Mouse (Mus musculus): ENCODE measurements around the gene Olfr57. TPM values are rescaled to one million over a fixed set of nuclear protein-coding genes. Genes with fewer than 3 reads are reported as not detected.
"Not testable (repeated sequence)": the region's sequence is repeated elsewhere in the genome, so short reads cannot be mapped to it uniquely, and the experiment has no call there.

Olfr57 gene
- not detected in 2 replicates for polyA plus RNA-seq (2014; fragmentation: Nextera tagmentation; extraction: Ambion mirVana)

DNA sequence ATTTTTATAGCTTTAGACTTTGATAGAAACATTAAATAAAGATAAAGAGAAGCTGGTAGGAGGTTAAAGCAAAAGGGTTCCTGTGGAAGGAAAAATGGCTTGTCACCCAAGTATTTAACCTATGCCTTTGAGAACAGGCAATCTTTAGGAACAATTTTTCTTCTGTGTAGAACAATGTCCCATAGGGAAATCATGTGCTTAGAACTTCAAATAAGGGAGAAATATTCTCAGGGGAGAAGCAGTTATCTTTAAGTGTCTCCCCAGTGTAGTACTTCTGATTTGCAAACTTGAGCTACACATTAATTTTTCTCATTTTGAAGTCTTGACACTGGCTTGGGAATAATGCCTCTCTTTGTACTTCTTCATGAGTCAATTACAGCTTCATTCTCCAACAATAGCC is at the start of gene Olfr57:
TSS of gene Olfr57 (plus strand) at position 301 of the 400 bp plus-strand sequence.
- H3K36me3 ChIP-seq (ENCODE audit: control insufficient read depth, insufficient read depth, low read length) = no peaks in the 10 kb centered on the region
- H3K9me3 ChIP-seq (ENCODE audit: control insufficient read depth, low read length) = peaks cover 3% of the 10 kb centered on the region
- no peak for ATAC-seq (ENCODE audit: insufficient number of reproducible peaks, insufficient read depth, low FRiP score, low read depth)
- no peak within 1 kb of the TSS for H3K9ac ChIP-seq (ENCODE audit: low read length)
- H3K27ac ChIP-seq (replicated peaks in 1 of 2; ENCODE audit: control insufficient read depth in 1 of 2, insufficient read depth in 1 of 2, low read depth in 2 of 2, low read length in 2 of 2) = no peak within 1 kb of the TSS
- H3K4me2 ChIP-seq (ENCODE audit: low read length) = no peak within 1 kb of the TSS
- no peak within 1 kb of the TSS for H3K4me3 ChIP-seq (ENCODE audit: control insufficient read depth in 1 of 2, insufficient read depth in 1 of 2, low read depth in 1 of 2, low read length in 2 of 2)
- no peaks in the 10 kb centered on the region for H3K27me3 ChIP-seq (ENCODE audit: control insufficient read depth, insufficient read depth, low read length)
- no peaks in the 10 kb centered on the region for H3K4me1 ChIP-seq (ENCODE audit: control insufficient read depth in 2 of 2, insufficient read depth in 2 of 2, low read length in 2 of 2)

DNA sequence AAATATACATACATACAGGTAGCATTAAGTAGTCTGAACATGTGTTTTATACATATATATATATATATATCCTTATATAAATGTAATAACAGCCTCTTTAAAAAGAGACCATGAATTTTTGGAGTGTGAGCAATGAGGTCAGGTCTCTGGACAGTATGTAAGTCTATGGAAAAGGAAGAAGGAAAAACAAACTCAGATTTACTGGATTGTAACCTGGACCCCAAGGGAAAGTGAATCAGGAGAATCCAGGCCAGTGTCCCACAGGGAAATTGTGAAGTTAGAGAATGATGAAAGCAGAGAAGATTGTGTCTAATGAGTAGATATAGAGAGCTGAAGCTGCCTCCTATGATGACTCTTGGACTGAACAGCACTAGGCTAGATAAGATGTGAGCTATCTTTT is 47.8 kb upstream of the Olfr57 start, which contains the start of gene Olfr1352:
TSS of gene Olfr1352 (plus strand) at position 301 of the 400 bp plus-strand sequence.
- no peak within 1 kb of the TSS for H3K9ac ChIP-seq (ENCODE audit: low read length)
- no peaks in the 10 kb centered on the region for H3K36me3 ChIP-seq (ENCODE audit: control insufficient read depth, insufficient read depth, low read length)
- H3K9me3 ChIP-seq (ENCODE audit: control insufficient read depth, low read length) = no peaks in the 10 kb centered on the region
- H3K4me2 ChIP-seq (ENCODE audit: low read length) = no peak within 1 kb of the TSS
- no peaks in the 10 kb centered on the region for H3K4me1 ChIP-seq (ENCODE audit: control insufficient read depth in 2 of 2, insufficient read depth in 2 of 2, low read length in 2 of 2)
- H3K27me3 ChIP-seq (ENCODE audit: control insufficient read depth, insufficient read depth, low read length) = no peaks in the 10 kb centered on the region
- ATAC-seq (ENCODE audit: insufficient number of reproducible peaks, insufficient read depth, low FRiP score, low read depth) = no peak
- H3K27ac ChIP-seq (replicated peaks in 1 of 2; ENCODE audit: control insufficient read depth in 1 of 2, insufficient read depth in 1 of 2, low read depth in 2 of 2, low read length in 2 of 2) = no peak within 1 kb of the TSS
- H3K4me3 ChIP-seq (ENCODE audit: control insufficient read depth in 1 of 2, insufficient read depth in 1 of 2, low read depth in 1 of 2, low read length in 2 of 2) = no peak within 1 kb of the TSS

DNA sequence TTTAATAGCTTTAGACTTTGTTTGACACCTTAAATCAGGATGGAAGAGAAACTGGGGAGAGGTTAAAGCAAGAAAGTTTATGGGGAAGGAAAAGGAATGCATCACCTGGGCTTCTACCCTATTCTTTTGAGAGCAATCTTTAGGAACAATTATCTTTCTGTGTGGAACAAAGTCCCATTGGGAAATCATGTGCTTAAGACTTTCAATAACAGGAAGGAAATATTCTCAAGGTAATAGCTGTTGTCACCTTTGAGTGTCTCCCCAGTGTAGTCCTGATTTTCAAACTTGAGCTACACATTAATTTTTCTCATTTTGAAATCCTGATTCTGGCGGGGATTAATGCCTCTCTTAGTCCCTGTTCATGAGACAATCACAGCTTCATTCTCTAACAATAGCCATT is 16.4 kb upstream of the Olfr57 start, which contains the start of gene Olfr1351:
TSS of gene Olfr1351 (plus strand) at position 301 of the 400 bp plus-strand sequence.
- 49% methylated on average over 1 of the region's 1 CpGs for WGBS
- Histone ChIP-seq H3K9me3 (ENCODE audit: control insufficient read depth, low read length) (no peaks in the 10 kb centered on the region), H3K9ac (ENCODE audit: low read length) (no peak within 1 kb of the TSS), H3K27me3 (ENCODE audit: control insufficient read depth, insufficient read depth, low read length) (no peaks in the 10 kb centered on the region), H3K4me2 (ENCODE audit: low read length) (no peak within 1 kb of the TSS), H3K27ac (replicated peaks in 1 of 2; ENCODE audit: control insufficient read depth in 1 of 2, insufficient read depth in 1 of 2, low read depth in 2 of 2, low read length in 2 of 2) (no peak within 1 kb of the TSS), H3K4me1 (ENCODE audit: control insufficient read depth in 2 of 2, insufficient read depth in 2 of 2, low read length in 2 of 2) (no peaks in the 10 kb centered on the region), H3K4me3 (ENCODE audit: control insufficient read depth in 1 of 2, insufficient read depth in 1 of 2, low read depth in 1 of 2, low read length in 2 of 2) (no peak within 1 kb of the TSS), H3K36me3 (ENCODE audit: control insufficient read depth, insufficient read depth, low read length) (no peaks in the 10 kb centered on the region)
- ATAC-seq (ENCODE audit: insufficient number of reproducible peaks, insufficient read depth, low FRiP score, low read depth) = no peak

DNA sequence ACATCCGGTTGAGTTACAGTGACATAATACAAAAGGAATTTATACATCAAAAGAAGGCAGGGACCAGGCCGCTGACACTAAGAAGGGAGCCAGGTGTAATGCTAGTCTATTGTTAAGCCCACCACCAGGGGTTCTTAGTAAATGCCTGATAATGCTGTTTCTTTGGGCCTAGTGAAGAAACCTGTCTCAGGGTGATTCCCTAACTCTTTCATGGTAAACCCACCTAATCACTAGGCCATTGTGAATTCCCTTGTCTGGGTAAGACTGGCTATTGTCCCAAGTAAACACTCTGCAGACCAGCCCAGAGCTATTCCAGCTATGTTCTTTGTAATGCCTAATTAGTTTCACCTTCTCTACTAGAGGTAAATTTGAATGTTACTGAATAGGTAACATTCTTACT is 13.9 kb downstream of the Olfr57 start:
- WGBS = 86% methylated on average over 2 of the region's 2 CpGs
- not testable (repeated sequence) for H3K27ac ChIP-seq (replicated peaks in 1 of 2; ENCODE audit: control insufficient read depth in 1 of 2, insufficient read depth in 1 of 2, low read depth in 2 of 2, low read length in 2 of 2); H3K9ac ChIP-seq (ENCODE audit: low read length); H3K4me2 ChIP-seq (ENCODE audit: low read length); ATAC-seq (ENCODE audit: insufficient number of reproducible peaks, insufficient read depth, low FRiP score, low read depth); H3K9me3 ChIP-seq (ENCODE audit: control insufficient read depth, low read length); H3K27me3 ChIP-seq (ENCODE audit: control insufficient read depth, insufficient read depth, low read length); H3K4me3 ChIP-seq (ENCODE audit: control insufficient read depth in 1 of 2, insufficient read depth in 1 of 2, low read depth in 1 of 2, low read length in 2 of 2); H3K36me3 ChIP-seq (ENCODE audit: control insufficient read depth, insufficient read depth, low read length); H3K4me1 ChIP-seq (ENCODE audit: control insufficient read depth in 2 of 2, insufficient read depth in 2 of 2, low read length in 2 of 2)

DNA sequence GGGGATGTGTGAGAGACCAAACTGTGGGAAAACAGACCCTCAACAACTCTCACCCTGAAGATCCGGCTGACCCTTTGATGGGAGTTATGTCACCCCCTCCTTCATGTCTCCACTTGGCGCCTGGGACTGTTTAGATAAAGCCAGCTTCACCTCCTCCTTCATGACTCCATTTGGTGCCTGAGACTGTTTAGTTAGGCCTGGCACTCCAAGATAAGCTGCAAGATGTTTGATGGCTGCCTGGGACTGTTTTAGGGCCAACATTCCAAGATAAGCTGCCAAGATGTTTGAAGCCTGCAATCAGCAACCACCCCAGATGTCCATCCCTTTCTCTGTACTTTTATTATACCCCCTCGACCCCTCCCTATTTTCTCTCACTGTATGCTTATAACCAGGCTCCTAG is 28.8 kb downstream of the Olfr57 start:
- H3K4me3 ChIP-seq (ENCODE audit: control insufficient read depth in 1 of 2, insufficient read depth in 1 of 2, low read depth in 1 of 2, low read length in 2 of 2); H3K4me2 ChIP-seq (ENCODE audit: low read length); ATAC-seq (ENCODE audit: insufficient number of reproducible peaks, insufficient read depth, low FRiP score, low read depth); H3K36me3 ChIP-seq (ENCODE audit: control insufficient read depth, insufficient read depth, low read length); H3K4me1 ChIP-seq (ENCODE audit: control insufficient read depth in 2 of 2, insufficient read depth in 2 of 2, low read length in 2 of 2); H3K27me3 ChIP-seq (ENCODE audit: control insufficient read depth, insufficient read depth, low read length); H3K9ac ChIP-seq (ENCODE audit: low read length); H3K27ac ChIP-seq (replicated peaks in 1 of 2; ENCODE audit: control insufficient read depth in 1 of 2, insufficient read depth in 1 of 2, low read depth in 2 of 2, low read length in 2 of 2): not testable (repeated sequence)
- WGBS = 20% methylated on average over 3 of the region's 3 CpGs
- peaks cover 13% of the 10 kb centered on the region for H3K9me3 ChIP-seq (ENCODE audit: control insufficient read depth, low read length)

Other genes starting within 250 kb of the Olfr57 start
- gene Slc1a6, start 248.2 kb upstream of the Olfr57 start, polyA plus RNA-seq (2014; fragmentation: Nextera tagmentation; extraction: Ambion mirVana) = 0.12 and 0.16 TPM in 2 replicates
- gene Olfr1356, start 176.6 kb upstream of the Olfr57 start, polyA plus RNA-seq (2014; fragmentation: Nextera tagmentation; extraction: Ambion mirVana) = not detected in 2 replicates
- gene Olfr1355, start 153.2 kb upstream of the Olfr57 start, polyA plus RNA-seq (2014; fragmentation: Nextera tagmentation; extraction: Ambion mirVana) = not detected in 2 replicates
- gene Olfr1354, start 115.6 kb upstream of the Olfr57 start, polyA plus RNA-seq (2014; fragmentation: Nextera tagmentation; extraction: Ambion mirVana) = not detected in 2 replicates
- not detected in 2 replicates for gene Olfr8, start 78.1 kb upstream of the Olfr57 start, polyA plus RNA-seq (2014; fragmentation: Nextera tagmentation; extraction: Ambion mirVana)
- gene Olfr1353, start 65.4 kb upstream of the Olfr57 start, polyA plus RNA-seq (2014; fragmentation: Nextera tagmentation; extraction: Ambion mirVana) = not detected in 2 replicates
- gene Olfr1352, start 47.7 kb upstream of the Olfr57 start, polyA plus RNA-seq (2014; fragmentation: Nextera tagmentation; extraction: Ambion mirVana) = not detected in 2 replicates
- gene Olfr1351, start 16.3 kb upstream of the Olfr57 start, polyA plus RNA-seq (2014; fragmentation: Nextera tagmentation; extraction: Ambion mirVana) = not detected in 2 replicates
- 18.6 and 20.7 TPM in 2 replicates for gene 2610008E11Rik, start 68.9 kb downstream of the Olfr57 start, polyA plus RNA-seq (2014; fragmentation: Nextera tagmentation; extraction: Ambion mirVana)
- gene Vmn2r80, start 120.0 kb downstream of the Olfr57 start, polyA plus RNA-seq (2014; fragmentation: Nextera tagmentation; extraction: Ambion mirVana) = not detected in 2 replicates
- gene Vmn2r81, start 219.0 kb downstream of the Olfr57 start, polyA plus RNA-seq (2014; fragmentation: Nextera tagmentation; extraction: Ambion mirVana) = not detected in 2 replicates

Data from heart, embryonic 14.5 days (tissue).